Mouse (Mus musculus): ENCODE data around the gene Hjurp.

The Hjurp gene

GRCm38 (mm10) chr1:88277098-88277817 is at the start of gene Hjurp, which contains the start of gene Trpm8:
Hjurp (minus strand) TSS chr1:88277633.
Trpm8 (plus strand) TSS chr1:88277661.
- in situ Hi-C loops (cut with MseI, MboI): loop anchor here in 1 of 2 experiments (25.0 kb wide), 1 partner anchor 140 kb away; the partner anchor contains the start of gene Ugt1a6a

- in situ Hi-C loops (cut with MseI, MboI): no loop called here
These were observed 45.7 kb upstream of the Hjurp start for GRCm38 (mm10) chr1:88323101-88323500.

- in situ Hi-C loops (cut with MseI, MboI): no loop called here
These were observed 44.7 kb upstream of the Hjurp start for GRCm38 (mm10) chr1:88322146-88322545.

GRCm38 (mm10) chr1:88320821-88321395 is 43.5 kb upstream of the Hjurp start:
- in situ Hi-C loops (cut with MseI, MboI): no loop called here

GRCm38 (mm10) chr1:88318531-88319060 is 41.2 kb upstream of the Hjurp start:
- in situ Hi-C loops (cut with MseI, MboI): no loop called here

GRCm38 (mm10) chr1:88317279-88317678 is 39.8 kb upstream of the Hjurp start:
- in situ Hi-C loops (cut with MseI, MboI): no loop called here

- in situ Hi-C loops (cut with MseI, MboI): no loop called here
These were observed 32.9 kb upstream of the Hjurp start for GRCm38 (mm10) chr1:88310349-88310748.

GRCm38 (mm10) chr1:88309905-88310304 is 32.5 kb upstream of the Hjurp start:
- in situ Hi-C loops (cut with MseI, MboI): no loop called here

GRCm38 (mm10) chr1:88309020-88309419 is 31.6 kb upstream of the Hjurp start:
- in situ Hi-C loops (cut with MseI, MboI): no loop called here

- in situ Hi-C loops (cut with MseI, MboI): no loop called here
These were observed 29.7 kb upstream of the Hjurp start for GRCm38 (mm10) chr1:88307180-88307579.

GRCm38 (mm10) chr1:88306543-88306942 is 29.1 kb upstream of the Hjurp start:
- in situ Hi-C loops (cut with MseI, MboI): no loop called here

GRCm38 (mm10) chr1:88305018-88305795 is 27.8 kb upstream of the Hjurp start:
- in situ Hi-C loops (cut with MseI, MboI): no loop called here

GRCm38 (mm10) chr1:88304261-88304985 is 27.0 kb upstream of the Hjurp start:
- in situ Hi-C loops (cut with MseI, MboI): no loop called here

GRCm38 (mm10) chr1:88303762-88304161 is 26.3 kb upstream of the Hjurp start:
- in situ Hi-C loops (cut with MseI, MboI): no loop called here

- in situ Hi-C loops (cut with MseI, MboI): no loop called here
These were observed 24.8 kb upstream of the Hjurp start for GRCm38 (mm10) chr1:88302057-88302740.

GRCm38 (mm10) chr1:88301121-88302014 is 23.9 kb upstream of the Hjurp start:
- in situ Hi-C loops (cut with MseI, MboI): no loop called here

- in situ Hi-C loops (cut with MseI, MboI): no loop called here
These were observed 23.0 kb upstream of the Hjurp start for GRCm38 (mm10) chr1:88300301-88301050.

GRCm38 (mm10) chr1:88299529-88299945 is 22.1 kb upstream of the Hjurp start:
- in situ Hi-C loops (cut with MseI, MboI): loop anchor here in 1 of 2 experiments (25.0 kb wide), 1 partner anchor 162 kb away; the partner anchor contains the start of gene Ugt1a6a

Measured in mouse trophoblast stem cell (cell line).